Mouse (Mus musculus) G1E (cell line): ENCODE measurements at regions not wholly inside any gene's neighbourhood (a gene's known extent, or its start where the extent isn't known, plus 50 kb on each side); places are given as distances from the start of the nearest gene placed in this dataset.

ENCODE experiments used
- ATAC-seq: 2 replicates; pipeline ENCODE4 v1.8.0; 2016; ENCODE audit warnings: mild to moderate bottlenecking; ENCODE audit not compliant: insufficient number of reproducible peaks, poor library complexity, low FRiP score, severe bottlenecking; ENCODE audit errors: extremely low read depth
- DNase-seq: peaks from one replicate; pipeline ENCODE4 v3.0.0; 2012; ENCODE audit warnings: low spot score
- H3K27me3 ChIP-seq: 2 replicates; pipeline ENCODE4 v1.6.1; 2012; ENCODE audit warnings: mild to moderate bottlenecking, low read length, inconsistent platforms; ENCODE audit not compliant: insufficient read depth
- H3K36me3 ChIP-seq: replicated peaks from 2 replicates; pipeline ENCODE3; 2012; ENCODE audit warnings: mild to moderate bottlenecking, inconsistent platforms
- H3K4me1 ChIP-seq: 2 replicates; pipeline ENCODE4 v1.6.1; 2012; ENCODE audit warnings: low read depth, low read length, inconsistent platforms, mixed read lengths; ENCODE audit not compliant: insufficient read depth
- H3K4me3 ChIP-seq: 2 replicates; pipeline ENCODE4 v1.5.1; 2012; ENCODE audit warnings: low read depth, mild to moderate bottlenecking, inconsistent platforms, low read length, moderate library complexity, mixed read lengths
- H3K9me3 ChIP-seq: replicated peaks from 2 replicates; pipeline ENCODE4 v1.6.1; 2012; ENCODE audit warnings: inconsistent platforms
- CTCF ChIP-seq: IDR thresholded peaks from 2 replicates; pipeline ENCODE4 v1.5.1; 2012; ENCODE audit warnings: low read depth, low read length, inconsistent platforms, mixed read lengths
- GATA1 ChIP-seq: IDR thresholded peaks from 2 replicates; pipeline ENCODE4 v1.6.1; 2012; ENCODE audit warnings: borderline replicate concordance, low read length, inconsistent platforms, mixed read lengths
- GATA2 ChIP-seq: IDR thresholded peaks from 2 replicates; pipeline ENCODE4 v1.6.1; 2012; ENCODE audit warnings: low read depth, low read length, inconsistent platforms, borderline replicate concordance
- POLR2AphosphoS5 ChIP-seq: IDR thresholded peaks from 2 replicates; pipeline ENCODE4 v1.6.1; 2012; ENCODE audit warnings: low read depth, low read length, inconsistent platforms; ENCODE audit not compliant: insufficient replicate concordance
- TAL1 ChIP-seq: conservative IDR thresholded peaks from 2 replicates; pipeline ENCODE4 v1.6.1; 2012; ENCODE audit warnings: low read depth, low read length, inconsistent platforms, mixed read lengths

GRCm38 (mm10) chr7:136767231-136767630 is 127.2 kb upstream of the Mgmt start:
- no peak for DNase-seq
- H3K36me3 ChIP-seq, result no peaks in the 10 kb centered on the region
- no peaks in the 10 kb centered on the region for H3K27me3 ChIP-seq
- no peak overlapping the region for H3K4me3 ChIP-seq
- TF ChIP-seq GATA2, result no peak
- no peak for TF ChIP-seq POLR2AphosphoS5
- TF ChIP-seq TAL1, result no peak
- TF ChIP-seq CTCF, result no peak
- TF ChIP-seq GATA1, result no peak
- no peaks in the 10 kb centered on the region for H3K4me1 ChIP-seq
- no peak for ATAC-seq
- H3K9me3 ChIP-seq, result peaks cover 56% of the 10 kb centered on the region

DNA sequence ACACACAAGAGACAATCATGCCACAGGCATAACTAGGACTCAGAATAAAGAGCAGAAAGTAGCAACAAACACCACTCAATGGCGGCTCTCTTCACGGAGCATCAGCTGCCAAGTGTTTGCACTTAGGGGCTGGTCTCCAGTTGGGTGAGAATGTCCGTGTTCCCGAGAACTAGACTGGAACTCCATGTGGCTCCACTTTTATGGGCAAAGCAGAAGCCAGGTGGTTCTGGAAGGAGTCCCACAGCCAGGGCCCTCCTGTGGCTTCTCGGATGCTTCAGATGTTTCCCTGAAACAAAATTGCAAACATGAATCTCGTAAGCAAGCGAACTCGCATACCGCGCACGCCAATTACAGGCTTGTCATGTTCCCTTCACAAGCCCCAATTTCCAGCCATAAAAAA is 113.7 kb upstream of the Mgmt start:
- DNase-seq (no peak), ATAC-seq (no peak)
- Histone ChIP-seq H3K9me3 (peaks cover 69% of the 10 kb centered on the region), H3K4me3 (no peak overlapping the region), H3K27me3 (no peaks in the 10 kb centered on the region), H3K36me3 (no peaks in the 10 kb centered on the region), H3K4me1 (no peaks in the 10 kb centered on the region)
- TF ChIP-seq POLR2AphosphoS5 (no peak), GATA1 (no peak), CTCF (no peak), GATA2 (no peak), TAL1 (no peak)

- H3K36me3 ChIP-seq, result no peaks in the 10 kb centered on the region
- no peaks in the 10 kb centered on the region for H3K4me1 ChIP-seq
- peaks cover 46% of the 10 kb centered on the region for H3K9me3 ChIP-seq
- H3K27me3 ChIP-seq, result no peaks in the 10 kb centered on the region
- DNase-seq, result no peak
- no peak overlapping the region for H3K4me3 ChIP-seq
- ATAC-seq, result no peak
- TF ChIP-seq GATA2 (no peak), CTCF (no peak), TAL1 (no peak), GATA1 (no peak)
Observed at GRCm38 (mm10) chr7:136791162-136791561, 103.3 kb upstream of the Mgmt start.

- H3K4me3 ChIP-seq, result no peak overlapping the region
- ATAC-seq, result no peak
- H3K27me3 ChIP-seq, result no peaks in the 10 kb centered on the region
- H3K9me3 ChIP-seq, result peaks cover 55% of the 10 kb centered on the region
- H3K36me3 ChIP-seq, result no peaks in the 10 kb centered on the region
- DNase-seq, result no peak
- no peak for TF ChIP-seq CTCF
- no peak for TF ChIP-seq GATA2
- TF ChIP-seq TAL1, result no peak
- TF ChIP-seq GATA1, result no peak
- TF ChIP-seq POLR2AphosphoS5, result no peak
- no peaks in the 10 kb centered on the region for H3K4me1 ChIP-seq
Observed at GRCm38 (mm10) chr7:136792131-136792530, 102.3 kb upstream of the Mgmt start.

DNA sequence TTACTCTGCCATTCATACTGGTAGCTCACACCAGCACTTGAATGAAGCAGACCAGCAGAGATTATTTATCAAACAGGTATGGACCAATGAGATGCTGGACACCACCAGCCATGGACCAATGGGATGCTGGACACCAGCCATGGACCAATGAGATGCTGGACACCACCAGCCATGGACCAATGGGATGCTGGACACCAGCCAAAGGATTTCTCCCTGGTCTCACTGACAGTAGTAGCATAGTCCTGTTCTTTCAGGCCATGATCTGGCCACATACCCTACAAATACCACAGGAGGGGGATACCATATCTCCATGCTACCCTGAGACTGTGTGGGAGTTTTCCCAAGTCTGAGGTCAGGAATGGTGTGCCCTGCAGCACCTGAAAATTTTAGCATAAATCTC is 98.0 kb upstream of the Mgmt start:
- Histone ChIP-seq H3K36me3 (no peaks in the 10 kb centered on the region), H3K27me3 (no peaks in the 10 kb centered on the region), H3K4me1 (no peaks in the 10 kb centered on the region), H3K9me3 (peaks cover 72% of the 10 kb centered on the region), H3K4me3 (no peak overlapping the region)
- TF ChIP-seq GATA2, result no peak
- no peak for TF ChIP-seq TAL1
- no peak for TF ChIP-seq POLR2AphosphoS5
- TF ChIP-seq CTCF, result no peak
- DNase-seq (no peak), ATAC-seq (no peak)

- no peaks in the 10 kb centered on the region for H3K4me1 ChIP-seq
- no peak overlapping the region for H3K4me3 ChIP-seq
- H3K9me3 ChIP-seq, result peaks cover 60% of the 10 kb centered on the region
- no peak for DNase-seq
- H3K36me3 ChIP-seq, result no peaks in the 10 kb centered on the region
- no peak for ATAC-seq
- H3K27me3 ChIP-seq, result no peaks in the 10 kb centered on the region
- TF ChIP-seq CTCF, result no peak
- TF ChIP-seq TAL1, result no peak
- TF ChIP-seq GATA2, result no peak
- TF ChIP-seq GATA1, result no peak
- no peak for TF ChIP-seq POLR2AphosphoS5
Observed at GRCm38 (mm10) chr7:136797780-136798435, 96.5 kb upstream of the Mgmt start.

DNA sequence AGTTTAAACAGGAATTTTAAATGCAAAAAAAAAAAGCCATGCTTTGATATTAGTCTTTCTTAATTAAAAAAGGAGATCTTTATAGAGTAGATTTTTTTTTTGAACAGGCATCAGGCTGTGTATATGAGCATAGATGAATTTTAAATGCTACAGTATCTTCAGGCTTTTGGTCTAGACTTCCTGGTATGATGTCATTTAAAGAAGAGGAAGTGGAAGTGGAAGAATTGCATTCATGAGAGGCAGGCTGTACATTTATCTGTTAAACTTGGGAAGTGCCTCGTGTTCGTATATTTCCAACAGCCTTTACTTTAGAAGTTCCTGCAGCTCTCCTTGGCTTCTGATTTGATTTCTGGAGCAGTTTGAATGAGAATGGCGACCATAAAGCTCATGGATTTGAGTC is 95.8 kb upstream of the Mgmt start:
- H3K9me3 ChIP-seq, result peaks cover 59% of the 10 kb centered on the region
- no peaks in the 10 kb centered on the region for H3K27me3 ChIP-seq
- no peaks in the 10 kb centered on the region for H3K4me1 ChIP-seq
- no peak for ATAC-seq
- H3K4me3 ChIP-seq, result no peak overlapping the region
- TF ChIP-seq POLR2AphosphoS5 (no peak), TAL1 (no peak), GATA2 (no peak), CTCF (no peak), GATA1 (no peak)
- DNase-seq, result no peak
- H3K36me3 ChIP-seq, result no peaks in the 10 kb centered on the region
